Comparison of ENCODE assay signal across 8 mouse cellular contexts in genomic region chr5:76565321-76565720, GRCm38 (mm10). TPM values are rescaled to one million over a fixed set of nuclear protein-coding genes. Genes with fewer than 3 reads are reported as not detected.
DNase-seq lines count a peak whose midpoint lies in the region; ATAC-seq lines count a peak whose summit lies in the region.

No protein-coding gene starts in this region.

- peak; percentile 63 for DNase-seq in forebrain, embryonic 10.5 days (ENCODE audit: extremely low spot score, low spot score)
- peak; percentile 82 for DNase-seq in 416B (ENCODE audit: low read depth)
- DNase-seq in adrenal gland, adult 18-20 months (ENCODE audit: low spot score in 2 of 2), result peak; percentile 49 to 66
- peak; percentile 71 for DNase-seq in forelimb bud, embryonic 11.5 days (ENCODE audit: low read depth, low spot score)
- peak; percentile 75 to 79 for DNase-seq in kidney, postnatal 4 days
- peak; percentile 71 for DNase-seq in lung, postnatal 25 days (ENCODE audit: low spot score)
- peak; percentile 59 for DNase-seq in spleen, adult 12 weeks (ENCODE audit: low spot score)

- no peak overlapping the region for H3K4me3 ChIP-seq in forebrain, embryonic 10.5 days
- no peak overlapping the region for H3K4me3 ChIP-seq in forebrain, embryonic 16.5 days (replicated peaks; ENCODE audit: low read length)

- H3K4me1 ChIP-seq in forebrain, embryonic 10.5 days, result no peaks in the 10 kb centered on the region
- no peaks in the 10 kb centered on the region for H3K4me1 ChIP-seq in forebrain, embryonic 16.5 days (replicated peaks; ENCODE audit: control insufficient read depth, insufficient read depth, low read length)

- no peaks in the 10 kb centered on the region for H3K9me3 ChIP-seq in forebrain, embryonic 10.5 days
- H3K9me3 ChIP-seq in forebrain, embryonic 16.5 days (ENCODE audit: control insufficient read depth, low read length), result no peaks in the 10 kb centered on the region

- peaks cover 90% of the 10 kb centered on the region for H3K36me3 ChIP-seq in forebrain, embryonic 10.5 days (replicated peaks)
- peaks cover 43% of the 10 kb centered on the region for H3K36me3 ChIP-seq in forebrain, embryonic 16.5 days (ENCODE audit: control insufficient read depth, insufficient read depth)

- no peak for ATAC-seq in forebrain, embryonic 16.5 days

- no peaks in the 10 kb centered on the region for H3K27me3 ChIP-seq in forebrain, embryonic 10.5 days (ENCODE audit: poor library complexity, severe bottlenecking)
- no peaks in the 10 kb centered on the region for H3K27me3 ChIP-seq in forebrain, embryonic 16.5 days (replicated peaks; ENCODE audit: control insufficient read depth, insufficient read depth, low read length)

- no peak overlapping the region for H3K4me2 ChIP-seq in forebrain, embryonic 16.5 days (ENCODE audit: low read length)

- 32% methylated on average over 3 of the region's 3 CpGs for WGBS in forebrain, embryonic 10.5 days
- WGBS in forebrain, embryonic 16.5 days, result 21% methylated on average over 3 of the region's 3 CpGs

- no peak overlapping the region for H3K9ac ChIP-seq in forebrain, embryonic 16.5 days (replicated peaks; ENCODE audit: low read depth, low read length)

- no peak overlapping the region for H3K27ac ChIP-seq in forebrain, embryonic 10.5 days
- no peak overlapping the region for H3K27ac ChIP-seq in forebrain, embryonic 16.5 days (ENCODE audit: low read length)

RNA-seq across cellular contexts. Expression of gene Cep135, which starts 23.2 kb away (rescaled TPM):
- polyA plus RNA-seq in forebrain, embryonic 10.5 days (2016; fragmentation: Nextera tagmentation; extraction: Ambion mirVana), result 10.8 and 12.2 TPM in 2 replicates
- 5.0 and 5.4 TPM in 2 replicates for polyA plus RNA-seq in forebrain, embryonic 16.5 days (2015; fragmentation: Nextera tagmentation; extraction: Ambion mirVana)
- 1 to 10 TPM; 3.5 to 3.6 TPM for total RNA-seq in adrenal gland, adult 18-20 months (2021)

RNA-seq across cellular contexts. Expression of gene Exoc1, which starts 36.2 kb away (rescaled TPM):
- polyA plus RNA-seq in forebrain, embryonic 10.5 days (2016; fragmentation: Nextera tagmentation; extraction: Ambion mirVana), result 45.6 and 46.8 TPM in 2 replicates
- 68.6 and 74.0 TPM in 2 replicates for polyA plus RNA-seq in forebrain, embryonic 16.5 days (2015; fragmentation: Nextera tagmentation; extraction: Ambion mirVana)
- 10 to 100 TPM; 36.2 to 42.2 TPM for total RNA-seq in adrenal gland, adult 18-20 months (2021)
